Mouse (Mus musculus): ENCODE data around the gene Ckb. TPM values are rescaled to one million over a fixed set of nuclear protein-coding genes. Genes with fewer than 3 reads are reported as not detected.

Ckb gene
- polyA plus RNA-seq, 1 experiment from 2014 or later, result 1,552 TPM

DNA sequence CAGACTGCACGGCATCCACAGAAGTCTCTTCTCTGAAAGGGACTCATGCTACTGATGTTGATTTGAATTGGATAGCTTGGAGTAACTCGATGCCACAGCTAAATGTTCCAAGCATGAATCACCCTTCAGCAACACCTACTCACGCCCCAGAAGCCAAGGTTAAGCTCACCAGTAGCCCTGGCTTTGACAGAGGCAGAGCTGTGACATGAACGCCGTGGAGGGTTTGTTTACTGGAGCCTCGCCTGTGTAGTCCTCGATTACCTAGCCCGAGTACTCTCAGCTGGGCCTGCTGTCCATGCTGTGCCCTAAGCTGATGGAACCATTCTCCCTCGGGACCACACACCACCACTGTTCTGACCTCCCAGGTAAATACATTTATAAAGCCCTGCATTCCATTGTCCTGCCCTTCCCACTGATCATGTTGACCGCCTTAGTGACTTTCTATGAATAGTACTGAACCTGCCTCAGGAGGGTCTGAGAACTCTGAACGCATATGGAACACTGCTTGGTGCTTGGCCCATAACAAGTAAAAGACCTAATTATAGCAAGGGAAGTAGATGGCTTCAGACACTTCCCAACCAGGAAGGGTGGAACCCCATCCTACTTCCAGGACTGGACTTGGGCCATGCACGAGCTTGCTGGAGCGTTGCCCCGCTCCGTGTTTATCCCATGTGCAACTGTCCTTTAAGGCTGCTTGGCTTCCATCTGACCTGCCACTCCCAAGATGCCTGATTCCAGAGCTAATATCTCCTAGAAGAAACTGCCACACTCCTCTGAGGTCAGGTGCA, 33.2 kb upstream of the Ckb start:
- WGBS, result 76% methylated on average over 15 of the region's 15 CpGs
- Histone ChIP-seq H3K27me3 (replicated peaks; ENCODE audit: control insufficient read depth, insufficient read depth, low read length) (no peaks in the 10 kb centered on the region), H3K4me1 (ENCODE audit: control insufficient read depth, insufficient read depth, low read length) (peaks cover 2% of the 10 kb centered on the region; the same call in 1 of the 2 replicates), H3K4me2 (ENCODE audit: low read length) (no peak overlapping the region), H3K9me3 (replicated peaks; ENCODE audit: control insufficient read depth, low read length) (no peaks in the 10 kb centered on the region), H3K9ac (ENCODE audit: low read length) (no peak overlapping the region), H3K4me3 (ENCODE audit: low read depth, low read length) (no peak overlapping the region), H3K36me3 (ENCODE audit: control insufficient read depth, insufficient read depth, low read length) (peaks cover 36% of the 10 kb centered on the region), H3K27ac (ENCODE audit: low read depth, low read length) (no peak overlapping the region)
- no peak for ATAC-seq
- DNase-seq (ENCODE audit: low spot score), result no peak

DNA sequence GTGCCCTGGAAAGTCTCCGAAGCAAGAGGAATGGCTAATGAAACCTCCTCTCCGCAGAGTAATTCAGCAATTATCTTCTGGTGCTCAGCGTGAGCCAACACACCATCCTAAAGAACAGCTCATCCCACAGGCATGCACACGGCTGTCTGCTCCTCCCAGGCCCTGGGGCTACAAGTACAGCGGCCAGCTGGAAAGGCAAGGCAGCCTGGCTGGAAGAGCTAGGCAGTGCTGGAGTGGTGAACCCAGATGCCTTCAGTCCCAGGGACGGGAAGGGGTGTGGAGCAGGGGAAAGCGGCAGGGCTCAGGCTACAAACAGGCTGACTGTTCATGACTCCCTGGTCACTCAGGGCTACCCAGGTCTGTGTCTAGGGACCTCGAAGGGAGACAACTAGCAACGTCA, 32.5 kb upstream of the Ckb start:
- ATAC-seq, result 0 out of 2 replicates have a peak, but pooled peaks have one; percentile 50
- Histone ChIP-seq H3K36me3 (ENCODE audit: control insufficient read depth, insufficient read depth, low read length) (peaks cover 28% of the 10 kb centered on the region), H3K4me3 (ENCODE audit: low read depth, low read length) (no peak overlapping the region), H3K27ac (ENCODE audit: low read depth, low read length) (no peak overlapping the region), H3K9ac (ENCODE audit: low read length) (peak overlapping the region; percentile 8; the same call in 1 of the 2 replicates), H3K4me2 (ENCODE audit: low read length) (no peak overlapping the region), H3K27me3 (replicated peaks; ENCODE audit: control insufficient read depth, insufficient read depth, low read length) (no peaks in the 10 kb centered on the region), H3K4me1 (ENCODE audit: control insufficient read depth, insufficient read depth, low read length) (peaks cover 2% of the 10 kb centered on the region; the same call in 1 of the 2 replicates), H3K9me3 (replicated peaks; ENCODE audit: control insufficient read depth, low read length) (no peaks in the 10 kb centered on the region)
- 47% methylated on average over 9 of the region's 9 CpGs for WGBS
- DNase-seq (ENCODE audit: low spot score), result no peak

DNA sequence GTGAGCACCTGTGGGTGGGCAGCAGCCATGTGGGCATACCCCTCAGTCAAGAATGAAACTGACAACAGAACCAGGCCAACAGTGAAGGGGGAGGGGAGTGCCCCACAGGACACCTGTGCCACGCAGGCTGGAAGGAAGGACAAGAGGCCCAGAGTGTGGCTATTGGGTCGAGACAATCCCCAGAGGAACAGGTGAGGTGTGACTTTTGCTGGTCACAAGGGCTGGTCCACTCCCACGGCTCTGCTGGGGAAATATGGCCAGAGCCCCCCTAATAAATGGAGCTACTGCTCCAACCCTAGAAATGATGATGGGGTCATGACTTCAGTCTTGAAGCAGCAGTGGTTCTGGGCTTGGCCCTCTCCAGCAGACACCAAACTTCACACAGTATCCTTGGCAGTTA, 31.2 kb upstream of the Ckb start:
- no peak overlapping the region; the same call in 1 of the 2 replicates for H3K9ac ChIP-seq (ENCODE audit: low read length)
- no peak overlapping the region for H3K4me2 ChIP-seq (ENCODE audit: low read length)
- no peak overlapping the region for H3K4me3 ChIP-seq (ENCODE audit: low read depth, low read length)
- peaks cover 17% of the 10 kb centered on the region; the same call in 1 of the 2 replicates for H3K36me3 ChIP-seq (ENCODE audit: control insufficient read depth, insufficient read depth, low read length)
- peaks cover 2% of the 10 kb centered on the region; the same call in 1 of the 2 replicates for H3K4me1 ChIP-seq (ENCODE audit: control insufficient read depth, insufficient read depth, low read length)
- no peak for ATAC-seq
- H3K9me3 ChIP-seq (replicated peaks; ENCODE audit: control insufficient read depth, low read length), result no peaks in the 10 kb centered on the region
- DNase-seq (ENCODE audit: low spot score), result no peak
- WGBS, result 81% methylated on average over 3 of the region's 3 CpGs
- H3K27me3 ChIP-seq (replicated peaks; ENCODE audit: control insufficient read depth, insufficient read depth, low read length), result no peaks in the 10 kb centered on the region
- no peak overlapping the region for H3K27ac ChIP-seq (ENCODE audit: low read depth, low read length)

DNA sequence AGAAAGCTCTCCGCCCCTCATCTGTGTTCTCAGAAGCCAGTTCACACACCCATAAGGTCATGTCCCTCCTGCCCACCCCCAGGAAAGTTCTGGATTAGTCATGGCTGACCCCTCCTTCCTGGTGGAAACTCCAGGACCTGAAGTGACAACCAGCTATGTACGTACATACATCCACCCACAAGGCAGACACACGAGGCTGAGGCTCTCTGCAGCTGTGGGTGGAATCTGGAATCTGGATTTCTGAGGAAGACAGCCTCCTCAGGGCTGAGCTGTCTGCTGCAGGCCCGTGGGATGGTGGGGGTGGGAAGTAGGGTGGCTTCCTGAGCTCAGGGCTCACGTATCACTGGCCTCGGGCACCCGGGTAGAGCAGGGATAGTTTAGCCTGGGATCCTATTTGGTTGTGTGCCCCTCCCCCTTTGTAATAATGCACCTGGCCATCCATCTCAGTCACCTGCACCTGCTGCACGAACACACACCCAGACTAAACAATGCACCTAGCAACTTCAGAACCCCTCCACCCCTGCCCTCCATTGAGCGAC, 28.9 kb upstream of the Ckb start:
- no peak for ATAC-seq
- Histone ChIP-seq H3K9ac (ENCODE audit: low read length) (no peak overlapping the region), H3K4me2 (ENCODE audit: low read length) (no peak overlapping the region), H3K9me3 (replicated peaks; ENCODE audit: control insufficient read depth, low read length) (no peaks in the 10 kb centered on the region), H3K27me3 (replicated peaks; ENCODE audit: control insufficient read depth, insufficient read depth, low read length) (no peaks in the 10 kb centered on the region), H3K36me3 (ENCODE audit: control insufficient read depth, insufficient read depth, low read length) (peaks cover 1% of the 10 kb centered on the region; the same call in 1 of the 2 replicates), H3K27ac (ENCODE audit: low read depth, low read length) (no peak overlapping the region), H3K4me1 (ENCODE audit: control insufficient read depth, insufficient read depth, low read length) (peaks cover 4% of the 10 kb centered on the region), H3K4me3 (ENCODE audit: low read depth, low read length) (no peak overlapping the region)
- no peak for DNase-seq (ENCODE audit: low spot score)
- WGBS, result 81% methylated on average over 9 of the region's 9 CpGs

DNA sequence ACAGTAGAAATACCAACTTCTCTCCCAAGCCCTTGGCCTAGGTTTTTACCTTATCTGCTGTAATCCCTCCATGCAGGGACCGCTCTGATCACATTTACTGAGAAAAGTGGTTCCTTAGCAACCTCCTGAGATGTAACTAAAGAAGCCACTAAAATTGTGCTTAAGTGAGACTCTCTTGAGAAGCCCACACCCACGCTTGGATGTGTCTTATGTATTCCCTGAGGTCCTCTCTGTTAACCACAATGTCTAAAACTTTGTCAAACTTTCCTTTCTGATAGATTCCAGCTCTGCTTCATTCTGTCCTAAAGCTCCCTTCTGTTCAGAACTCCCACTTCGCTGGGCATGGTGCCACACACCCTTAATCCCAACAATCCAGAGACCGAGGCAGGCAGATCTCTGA, 27.4 kb upstream of the Ckb start:
- WGBS, result 85% methylated on average over 4 of the region's 4 CpGs
- no peaks in the 10 kb centered on the region for H3K36me3 ChIP-seq (ENCODE audit: control insufficient read depth, insufficient read depth, low read length)
- no peaks in the 10 kb centered on the region for H3K9me3 ChIP-seq (replicated peaks; ENCODE audit: control insufficient read depth, low read length)
- H3K4me1 ChIP-seq (ENCODE audit: control insufficient read depth, insufficient read depth, low read length), result peaks cover 17% of the 10 kb centered on the region
- DNase-seq (ENCODE audit: low spot score), result no peak
- H3K27me3 ChIP-seq (replicated peaks; ENCODE audit: control insufficient read depth, insufficient read depth, low read length), result no peaks in the 10 kb centered on the region
- H3K4me3 ChIP-seq (ENCODE audit: low read depth, low read length), result no peak overlapping the region
- no peak overlapping the region for H3K27ac ChIP-seq (ENCODE audit: low read depth, low read length)
- H3K9ac ChIP-seq (ENCODE audit: low read length), result no peak overlapping the region
- ATAC-seq, result no peak
- H3K4me2 ChIP-seq (ENCODE audit: low read length), result no peak overlapping the region

DNA sequence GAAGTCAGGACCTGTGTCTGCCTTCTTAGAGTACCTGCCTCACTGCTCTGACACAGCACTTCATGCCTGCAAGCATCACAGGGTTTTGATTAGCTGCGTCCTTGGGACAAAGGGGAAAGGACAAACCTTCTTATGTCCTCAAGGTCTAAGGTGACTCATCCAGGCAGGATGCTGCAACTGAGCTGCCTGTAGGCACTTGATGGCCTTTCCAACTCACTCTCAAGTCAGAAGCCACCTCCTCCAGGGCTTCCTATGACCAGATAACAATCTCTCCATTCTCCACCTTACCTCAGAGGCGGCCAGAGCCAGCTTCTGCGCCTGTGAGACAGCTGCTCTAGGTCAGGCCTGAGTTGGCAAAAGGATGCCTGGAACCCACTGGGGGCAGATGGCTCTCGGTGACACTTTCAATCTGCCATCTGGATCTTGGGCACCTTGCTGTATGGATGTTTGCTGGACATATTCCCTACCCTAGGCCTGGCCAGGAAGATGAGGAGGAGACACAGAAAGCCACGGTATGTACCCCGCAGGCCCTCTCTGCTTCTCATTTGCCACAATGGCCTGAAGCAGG, 26.3 kb upstream of the Ckb start:
- H3K9ac ChIP-seq (ENCODE audit: low read length), result 0 out of 2 replicates have a peak overlapping the region, but pooled peaks have one; percentile 0
- DNase-seq (ENCODE audit: low spot score) (no peak), ATAC-seq (no peak)
- no peaks in the 10 kb centered on the region for H3K9me3 ChIP-seq (replicated peaks; ENCODE audit: control insufficient read depth, low read length)
- no peak overlapping the region for H3K4me2 ChIP-seq (ENCODE audit: low read length)
- no peaks in the 10 kb centered on the region for H3K36me3 ChIP-seq (ENCODE audit: control insufficient read depth, insufficient read depth, low read length)
- H3K4me1 ChIP-seq (ENCODE audit: control insufficient read depth, insufficient read depth, low read length), result peaks cover 27% of the 10 kb centered on the region
- H3K27me3 ChIP-seq (replicated peaks; ENCODE audit: control insufficient read depth, insufficient read depth, low read length), result no peaks in the 10 kb centered on the region
- no peak overlapping the region for H3K27ac ChIP-seq (ENCODE audit: low read depth, low read length)
- WGBS, result 87% methylated on average over 6 of the region's 6 CpGs
- H3K4me3 ChIP-seq (ENCODE audit: low read depth, low read length), result no peak overlapping the region

DNA sequence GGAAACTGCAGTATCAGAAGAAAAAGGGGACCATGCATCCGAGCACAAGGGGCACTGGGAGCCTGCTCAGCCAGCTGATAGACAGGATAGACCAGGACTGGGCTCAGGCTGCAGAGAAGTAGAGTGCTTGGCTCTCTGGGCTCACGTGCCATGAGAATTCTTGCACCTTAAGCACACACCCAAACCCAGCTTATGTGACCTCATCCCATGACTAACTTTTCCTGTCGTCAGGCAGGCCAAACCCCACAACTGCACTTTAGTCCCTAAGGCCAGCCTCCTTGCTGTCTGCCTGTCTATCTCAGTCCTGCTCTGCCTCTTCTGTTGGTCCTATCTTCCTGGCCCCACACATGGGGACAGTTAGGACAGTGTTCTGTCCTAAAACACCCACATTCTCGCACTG, 25.6 kb upstream of the Ckb start:
- Histone ChIP-seq H3K9ac (ENCODE audit: low read length) (no peak overlapping the region), H3K4me2 (ENCODE audit: low read length) (no peak overlapping the region), H3K9me3 (replicated peaks; ENCODE audit: control insufficient read depth, low read length) (no peaks in the 10 kb centered on the region), H3K27ac (ENCODE audit: low read depth, low read length) (no peak overlapping the region), H3K27me3 (replicated peaks; ENCODE audit: control insufficient read depth, insufficient read depth, low read length) (no peaks in the 10 kb centered on the region), H3K36me3 (ENCODE audit: control insufficient read depth, insufficient read depth, low read length) (no peaks in the 10 kb centered on the region), H3K4me1 (ENCODE audit: control insufficient read depth, insufficient read depth, low read length) (peaks cover 34% of the 10 kb centered on the region), H3K4me3 (ENCODE audit: low read depth, low read length) (no peak overlapping the region)
- ATAC-seq (no peak), DNase-seq (ENCODE audit: low spot score) (no peak)
- WGBS, result 75% methylated on average over 4 of the region's 4 CpGs

DNA sequence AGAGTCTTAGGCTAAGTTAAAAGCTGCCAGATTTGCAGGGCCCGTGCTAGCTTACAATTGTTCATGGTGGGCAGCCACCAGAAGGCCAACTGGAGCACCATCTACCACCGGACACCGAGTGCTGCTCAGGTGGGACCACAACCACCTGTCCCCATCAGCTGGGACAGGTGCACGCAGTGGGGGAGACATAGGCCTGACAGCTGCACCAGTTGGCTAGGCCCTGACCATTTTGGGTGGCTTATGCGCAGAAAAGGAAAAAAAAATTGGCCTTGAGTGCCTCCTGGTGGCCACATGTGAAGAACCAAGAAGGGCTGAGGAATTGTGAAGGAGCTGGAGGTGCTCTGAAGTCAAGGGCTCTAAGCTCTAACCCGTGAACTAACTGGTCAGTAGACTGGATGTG, 24.1 kb upstream of the Ckb start:
- H3K9ac ChIP-seq (ENCODE audit: low read length), result peak overlapping the region; percentile 35
- H3K4me1 ChIP-seq (ENCODE audit: control insufficient read depth, insufficient read depth, low read length), result peaks cover 43% of the 10 kb centered on the region

More for the DNA sequence above, 24.1 kb upstream of the Ckb start:
- H3K27me3 ChIP-seq (replicated peaks; ENCODE audit: control insufficient read depth, insufficient read depth, low read length), result no peaks in the 10 kb centered on the region
- no peak overlapping the region for H3K4me2 ChIP-seq (ENCODE audit: low read length)
- DNase-seq (ENCODE audit: low spot score) (peak; percentile 89), ATAC-seq (no peak)
- no peaks in the 10 kb centered on the region for H3K9me3 ChIP-seq (replicated peaks; ENCODE audit: control insufficient read depth, low read length)
- H3K4me3 ChIP-seq (ENCODE audit: low read depth, low read length), result no peak overlapping the region
- no peaks in the 10 kb centered on the region for H3K36me3 ChIP-seq (ENCODE audit: control insufficient read depth, insufficient read depth, low read length)
- peak overlapping the region; percentile 96 for H3K27ac ChIP-seq (ENCODE audit: low read depth, low read length)
- WGBS, result 24% methylated on average over 6 of the region's 6 CpGs
